Comparison of ENCODE assay signal across 8 mouse cellular contexts in genomic region chr7:99468283-99469132, GRCm38 (mm10). TPM values are rescaled to one million over a fixed set of nuclear protein-coding genes. Genes with fewer than 3 reads are reported as not detected.
A peak's percentile ranks its signal among the peaks of the same experiment; 100 is the strongest.
DNase-seq lines count a peak whose midpoint lies in the region.

No protein-coding gene starts in this region.

- peak overlapping the region; percentile 60 for H3K4me3 ChIP-seq in limb, embryonic 10.5 days

- peak; percentile 86 for DNase-seq in T-cell, adult 2 months (ENCODE audit: low spot score)
- peak; percentile 39 to 52 for DNase-seq in cerebellum, postnatal 36 days
- peak; percentile 75 for DNase-seq in gastrocnemius, postnatal 10 days
- DNase-seq in induced T-regulatory cell, adult 2 months (ENCODE audit: low read depth), result peak; percentile 87
- DNase-seq in limb, embryonic 10.5 days (ENCODE audit: low spot score), result peak; percentile 82
- DNase-seq in mesoderm, embryonic 11.5 days (ENCODE audit: low read depth, low spot score), result peak; percentile 85
- peak; percentile 73 for DNase-seq in right cerebral cortex, postnatal 14 days
- DNase-seq in urinary bladder, postnatal 25 days (ENCODE audit: low spot score), result peak; percentile 50

- H3K27ac ChIP-seq in limb, embryonic 10.5 days, result peak overlapping the region; percentile 90

- H3K4me1 ChIP-seq in limb, embryonic 10.5 days, result peaks cover 25% of the 10 kb centered on the region

- H3K9me3 ChIP-seq in limb, embryonic 10.5 days (replicated peaks), result no peaks in the 10 kb centered on the region

- peaks cover 23% of the 10 kb centered on the region for H3K36me3 ChIP-seq in limb, embryonic 10.5 days

- 4% methylated on average over 141 of the region's 145 CpGs for WGBS in limb, embryonic 10.5 days

- peaks cover 28% of the 10 kb centered on the region for H3K27me3 ChIP-seq in limb, embryonic 10.5 days (ENCODE audit: low read depth, poor library complexity, severe bottlenecking)

RNA-seq across cellular contexts. Expression of gene Klhl35, which starts 2.7 kb away (rescaled TPM):
- under 1 TPM; 0.14 to 0.38 TPM for total RNA-seq in gastrocnemius, postnatal 10 days (2021)
- polyA plus RNA-seq in limb, embryonic 10.5 days (2016; fragmentation: Nextera tagmentation; extraction: Ambion mirVana), result 0.21 and 0.63 TPM in 2 replicates

RNA-seq across cellular contexts. Expression of gene Rps3, which starts 15.0 kb away (rescaled TPM):
- 100 to 1,000 TPM; 362 to 382 TPM for total RNA-seq in gastrocnemius, postnatal 10 days (2021)
- polyA plus RNA-seq in limb, embryonic 10.5 days (2016; fragmentation: Nextera tagmentation; extraction: Ambion mirVana), result 745 and 824 TPM in 2 replicates

Comparison
In these comparisons a context has a peak if more than half of its experiments do, and no peak if none do; other contexts are left out.
1. Peak in every context shown above with its lines: DNase-seq, H3K4me3 ChIP-seq and H3K27ac ChIP-seq.